Mouse (Mus musculus) intestine, embryonic 15.5 days (tissue): Measurements from ENCODE around the gene Tmsb4x. TPM values are rescaled to one million over a fixed set of nuclear protein-coding genes. Genes with fewer than 3 reads are reported as not detected.

Experiments used
- ATAC-seq: fragments of 200-750 bp; cut with Nextera tagmentation; 2 replicates; pipeline ENCODE4 v1.8.0; 2017; ENCODE audit warnings: moderate TSS enrichment, moderate library complexity
- H3K27ac ChIP-seq: fragments of 300-500 bp; sonication (generic); 2 replicates; pipeline ENCODE4 v1.5.1; 2015; ENCODE audit warnings: mild to moderate bottlenecking, inconsistent platforms
- H3K27me3 ChIP-seq: fragments of 300-500 bp; sonication (generic); replicated peaks from 2 replicates; pipeline ENCODE4 v1.6.1; 2015; ENCODE audit warnings: inconsistent platforms
- H3K36me3 ChIP-seq: fragments of 300-500 bp; sonication (generic); 2 replicates; pipeline ENCODE4 v1.6.1; 2015; ENCODE audit warnings: inconsistent platforms
- H3K4me1 ChIP-seq: fragments of 300-500 bp; sonication (generic); replicated peaks from 2 replicates; pipeline ENCODE4 v1.6.1; 2015; ENCODE audit warnings: inconsistent platforms
- H3K4me2 ChIP-seq: fragments of 300-500 bp; sonication (generic); replicated peaks from 2 replicates; pipeline ENCODE4 v1.6.1; 2015; ENCODE audit warnings: mild to moderate bottlenecking, inconsistent platforms
- H3K4me3 ChIP-seq: fragments of 300-500 bp; sonication (generic); replicated peaks from 2 replicates; pipeline ENCODE4 v1.5.1; 2015; ENCODE audit warnings: inconsistent platforms
- H3K9ac ChIP-seq: fragments of 300-500 bp; sonication (generic); 2 replicates; pipeline ENCODE4 v1.6.1; 2015; ENCODE audit warnings: inconsistent platforms
- H3K9me3 ChIP-seq: fragments of 300-500 bp; sonication (generic); 2 replicates; pipeline ENCODE4 v1.6.1; 2016; ENCODE audit warnings: inconsistent platforms
- WGBS: fragments of 180-500 bp; shearing (Covaris S2); methylation state at CpG from one replicate; pipeline ENCODE4 v1.1.7; 2015; 5-methylcytosine and 5-hydroxymethylcytosine counted together
- polyA plus RNA-seq: library from polyadenylated mRNA; unstranded; fragments of >200 nt; fragmentation: Nextera tagmentation; extraction: Ambion mirVana; gene quantifications from 2 replicates; pipeline ENCODE4 v1.2.1, GENCODE M21; 2015

Gene Tmsb4x
- polyA plus RNA-seq, 1 experiment from 2014 or later = 3,818 TPM

- WGBS = 39% methylated on average over 6 of the region's 6 CpGs
- 0 out of 2 replicates have a peak, but pooled peaks cover 3% of the 10 kb centered on the region for H3K4me1 ChIP-seq
- peak; percentile 78 for ATAC-seq
- H3K4me3 ChIP-seq = no peak overlapping the region
- peak overlapping the region; percentile 71 for H3K27ac ChIP-seq
- peak overlapping the region; percentile 53 for H3K4me2 ChIP-seq
- no peaks in the 10 kb centered on the region for H3K27me3 ChIP-seq
- no peak overlapping the region for H3K9ac ChIP-seq
- no peaks in the 10 kb centered on the region for H3K9me3 ChIP-seq
- H3K36me3 ChIP-seq = no peaks in the 10 kb centered on the region
These were observed 1.2 kb upstream of the Tmsb4x start for GRCm38 (mm10) chrX:167210319-167210728.

GRCm38 (mm10) chrX:167209828-167210227, 713 bp upstream of the Tmsb4x start:
- H3K27me3 ChIP-seq = no peaks in the 10 kb centered on the region
- 0 out of 2 replicates have a peak, but pooled peaks have one; percentile 4 for ATAC-seq
- H3K36me3 ChIP-seq = no peaks in the 10 kb centered on the region
- peak overlapping the region; percentile 26; the same call in 1 of the 2 replicates for H3K9ac ChIP-seq
- WGBS = 59% methylated on average over 8 of the region's 8 CpGs
- H3K4me2 ChIP-seq = peak overlapping the region; percentile 53
- H3K9me3 ChIP-seq = no peaks in the 10 kb centered on the region
- H3K4me1 ChIP-seq = 0 out of 2 replicates have a peak, but pooled peaks cover 3% of the 10 kb centered on the region
- no peak overlapping the region for H3K4me3 ChIP-seq
- peak overlapping the region; percentile 71 for H3K27ac ChIP-seq

GRCm38 (mm10) chrX:167208506-167208820, 652 bp downstream of the Tmsb4x start:
- Histone ChIP-seq H3K9me3 (no peaks in the 10 kb centered on the region), H3K4me1 (0 out of 2 replicates have a peak, but pooled peaks cover 3% of the 10 kb centered on the region), H3K9ac (peak overlapping the region; percentile 52), H3K4me2 (peak overlapping the region; percentile 53; the same call in 1 of the 2 replicates), H3K36me3 (no peaks in the 10 kb centered on the region), H3K4me3 (peak overlapping the region; percentile 45), H3K27me3 (no peaks in the 10 kb centered on the region), H3K27ac (peak overlapping the region; percentile 59)
- no peak for ATAC-seq
- 14% methylated on average over 16 of the region's 16 CpGs for WGBS

- ATAC-seq = no peak
- Histone ChIP-seq H3K4me2 (peak overlapping the region; percentile 53), H3K27me3 (peaks cover under 1% of the 10 kb centered on the region; the same call in 1 of the 2 replicates), H3K36me3 (no peaks in the 10 kb centered on the region), H3K9ac (peak overlapping the region; percentile 52), H3K4me3 (peak overlapping the region; percentile 45), H3K9me3 (no peaks in the 10 kb centered on the region), H3K27ac (peak overlapping the region; percentile 59), H3K4me1 (0 out of 2 replicates have a peak, but pooled peaks cover 3% of the 10 kb centered on the region)
- WGBS = 29% methylated on average over 25 of the region's 25 CpGs
These were observed 1.2 kb downstream of the Tmsb4x start for GRCm38 (mm10) chrX:167207741-167208505.

- Histone ChIP-seq H3K9ac (no peak overlapping the region), H3K27ac (no peak overlapping the region), H3K4me1 (0 out of 2 replicates have a peak, but pooled peaks cover 3% of the 10 kb centered on the region), H3K4me3 (no peak overlapping the region), H3K27me3 (peaks cover 2% of the 10 kb centered on the region; the same call in 1 of the 2 replicates), H3K9me3 (no peaks in the 10 kb centered on the region), H3K4me2 (no peak overlapping the region), H3K36me3 (no peaks in the 10 kb centered on the region)
- WGBS = 69% methylated on average over 8 of the region's 8 CpGs
- no peak for ATAC-seq
These were observed 3.1 kb downstream of the Tmsb4x start for GRCm38 (mm10) chrX:167205813-167206520.

- WGBS = 71% methylated on average over 2 of the region's 2 CpGs
These were observed 7.8 kb downstream of the Tmsb4x start for GRCm38 (mm10) chrX:167201365-167201764.

GRCm38 (mm10) chrX:167195228-167195649, 13.9 kb downstream of the Tmsb4x start:
- Histone ChIP-seq H3K36me3 (no peaks in the 10 kb centered on the region), H3K9ac (no peak overlapping the region), H3K4me3 (no peak overlapping the region), H3K9me3 (no peaks in the 10 kb centered on the region), H3K27ac (no peak overlapping the region), H3K4me1 (no peaks in the 10 kb centered on the region), H3K4me2 (no peak overlapping the region), H3K27me3 (no peaks in the 10 kb centered on the region)
- ATAC-seq = 0 out of 2 replicates have a peak, but pooled peaks have one; percentile 49
- 30% methylated on average over 2 of the region's 2 CpGs for WGBS

More at GRCm38 (mm10) chrX:167201365-167201764, 7.8 kb downstream of the Tmsb4x start:
- Histone ChIP-seq H3K36me3 (no peaks in the 10 kb centered on the region), H3K9ac (no peak overlapping the region), H3K4me3 (no peak overlapping the region), H3K4me1 (no peaks in the 10 kb centered on the region), H3K4me2 (no peak overlapping the region), H3K27me3 (peaks cover 2% of the 10 kb centered on the region; the same call in 1 of the 2 replicates), H3K27ac (no peak overlapping the region), H3K9me3 (no peaks in the 10 kb centered on the region)
- ATAC-seq = no peak

GRCm38 (mm10) chrX:167186306-167186705, 22.8 kb downstream of the Tmsb4x start:
- ATAC-seq = 0 out of 2 replicates have a peak, but pooled peaks have one; percentile 59
- H3K27ac ChIP-seq = no peak overlapping the region
- no peak overlapping the region for H3K9ac ChIP-seq
- 47% methylated on average over 2 of the region's 2 CpGs for WGBS
- H3K4me3 ChIP-seq = no peak overlapping the region
- no peaks in the 10 kb centered on the region for H3K27me3 ChIP-seq
- H3K4me1 ChIP-seq = no peaks in the 10 kb centered on the region
- no peak overlapping the region for H3K4me2 ChIP-seq
- H3K36me3 ChIP-seq = no peaks in the 10 kb centered on the region
- H3K9me3 ChIP-seq = no peaks in the 10 kb centered on the region

GRCm38 (mm10) chrX:167183535-167183934, 25.6 kb downstream of the Tmsb4x start:
- no peak overlapping the region for H3K4me3 ChIP-seq
- no peaks in the 10 kb centered on the region for H3K9me3 ChIP-seq
- WGBS = 62% methylated on average over 6 of the region's 6 CpGs
- no peak for ATAC-seq
- 0 out of 2 replicates have a peak overlapping the region, but pooled peaks have one; percentile 14 for H3K4me2 ChIP-seq
- H3K4me1 ChIP-seq = no peaks in the 10 kb centered on the region
- no peak overlapping the region for H3K9ac ChIP-seq
- H3K27ac ChIP-seq = no peak overlapping the region
- no peaks in the 10 kb centered on the region for H3K27me3 ChIP-seq
- H3K36me3 ChIP-seq = no peaks in the 10 kb centered on the region

- ATAC-seq = no peak
- no peaks in the 10 kb centered on the region for H3K27me3 ChIP-seq
These were observed 26.7 kb downstream of the Tmsb4x start for GRCm38 (mm10) chrX:167182411-167182810.

GRCm38 (mm10) chrX:167179961-167180642, 29.0 kb downstream of the Tmsb4x start:
- no peak overlapping the region for H3K4me3 ChIP-seq
- H3K4me1 ChIP-seq = no peaks in the 10 kb centered on the region
- H3K27me3 ChIP-seq = no peaks in the 10 kb centered on the region
- no peak overlapping the region for H3K9ac ChIP-seq
- ATAC-seq = no peak
- no peak overlapping the region for H3K27ac ChIP-seq
- 68% methylated on average over 4 of the region's 4 CpGs for WGBS
- H3K36me3 ChIP-seq = no peaks in the 10 kb centered on the region
- H3K4me2 ChIP-seq = no peak overlapping the region
- H3K9me3 ChIP-seq = no peaks in the 10 kb centered on the region

More at GRCm38 (mm10) chrX:167182411-167182810, 26.7 kb downstream of the Tmsb4x start:
- H3K4me2 ChIP-seq = no peak overlapping the region
- H3K27ac ChIP-seq = no peak overlapping the region
- no peaks in the 10 kb centered on the region for H3K36me3 ChIP-seq
- H3K4me1 ChIP-seq = no peaks in the 10 kb centered on the region
- no peak overlapping the region for H3K9ac ChIP-seq
- no peaks in the 10 kb centered on the region for H3K9me3 ChIP-seq
- H3K4me3 ChIP-seq = no peak overlapping the region
- 77% methylated on average over 5 of the region's 5 CpGs for WGBS

GRCm38 (mm10) chrX:167179549-167179948, 29.6 kb downstream of the Tmsb4x start:
- Histone ChIP-seq H3K9me3 (no peaks in the 10 kb centered on the region), H3K4me1 (no peaks in the 10 kb centered on the region), H3K9ac (no peak overlapping the region), H3K4me2 (no peak overlapping the region), H3K36me3 (no peaks in the 10 kb centered on the region), H3K4me3 (no peak overlapping the region), H3K27me3 (no peaks in the 10 kb centered on the region), H3K27ac (no peak overlapping the region)
- no peak for ATAC-seq
- WGBS = 84% methylated on average over 3 of the region's 3 CpGs
